Mouse (Mus musculus) heart, adult 8-10 months (tissue): ENCODE results near the gene Lmx1b. TPM values are rescaled to one million over a fixed set of nuclear protein-coding genes. Genes with fewer than 3 reads are reported as not detected.

Experiments
- DNase-seq: peaks from one replicate; pipeline ENCODE4 v3.0.0; 2022; ENCODE audit warnings: low spot score
- total RNA-seq, 4 experiments: library from RNA; stranded (reverse); gene quantifications; 2 replicates each; pipeline ENCODE4 v1.2.4; 2022

Lmx1b gene
- total RNA-seq, 4 experiments from 2014 or later, result 0.09 to 0.41 (median 0.10) TPM

DNA sequence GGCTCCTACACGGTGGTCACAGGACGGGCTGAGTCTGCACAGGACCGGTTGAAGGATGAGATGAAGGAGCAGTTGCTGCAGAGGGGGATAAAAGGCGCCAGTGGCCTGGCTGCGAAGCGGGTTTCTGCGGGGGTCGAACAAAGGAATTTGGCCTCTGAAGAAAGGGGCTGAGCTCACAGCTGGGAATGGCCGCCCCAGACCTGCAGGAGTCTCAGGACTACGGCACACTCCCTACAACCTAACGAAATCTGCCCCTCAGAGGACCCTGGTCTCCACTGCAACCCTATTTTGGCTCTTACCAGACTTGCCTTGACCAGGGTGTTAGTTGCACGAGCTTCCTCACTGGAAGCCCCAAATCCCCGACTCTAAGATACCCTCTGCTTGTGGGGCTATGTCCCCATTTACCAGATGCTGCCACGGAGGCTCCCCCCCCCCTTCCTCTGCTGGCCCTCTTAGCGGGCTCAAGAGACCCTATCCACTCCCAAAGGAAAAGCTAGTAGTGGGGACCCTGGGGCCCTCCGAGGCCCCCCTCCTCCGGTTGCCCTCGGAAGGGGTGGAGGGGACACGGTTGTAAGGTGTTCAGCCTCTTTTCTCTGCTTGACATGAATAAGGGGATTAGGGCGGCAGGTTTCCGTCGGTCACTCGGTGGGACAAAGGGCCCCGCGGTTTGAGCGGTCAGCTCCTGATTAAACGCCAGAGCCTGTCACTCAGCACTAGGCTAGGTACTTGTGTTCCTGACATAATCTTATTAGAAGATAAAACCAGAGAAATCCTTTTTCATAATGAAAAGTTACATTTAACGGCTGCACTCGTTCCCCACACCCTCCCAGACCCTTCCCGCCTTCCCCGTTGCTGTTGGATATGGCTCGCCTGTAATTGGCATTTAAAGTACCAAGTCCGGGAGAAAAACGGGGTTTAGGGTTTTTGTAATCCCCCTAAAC lies 10.0 kb downstream of the Lmx1b start:
- DNase-seq, result no peak

DNA sequence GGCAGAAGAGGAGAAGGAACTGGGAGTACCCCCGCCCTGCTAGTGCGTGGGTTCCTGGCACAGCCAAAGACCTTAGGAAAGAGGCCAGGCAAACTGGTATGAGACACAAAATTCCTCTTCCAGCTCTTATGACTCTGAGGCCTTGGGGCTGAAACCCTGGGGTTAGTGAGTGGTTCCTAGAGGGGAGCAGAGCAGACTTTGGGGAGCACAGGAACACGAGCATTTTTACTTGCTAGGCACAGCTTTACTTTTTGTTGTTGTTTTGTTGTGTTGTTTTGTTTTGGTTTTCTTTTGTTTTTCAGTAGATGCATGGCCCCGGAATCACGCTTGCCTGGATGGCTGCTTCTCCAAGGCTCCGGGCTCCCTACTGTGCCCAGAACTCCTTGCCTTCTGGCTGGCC lies 10.7 kb downstream of the Lmx1b start:
- no peak for DNase-seq

DNA sequence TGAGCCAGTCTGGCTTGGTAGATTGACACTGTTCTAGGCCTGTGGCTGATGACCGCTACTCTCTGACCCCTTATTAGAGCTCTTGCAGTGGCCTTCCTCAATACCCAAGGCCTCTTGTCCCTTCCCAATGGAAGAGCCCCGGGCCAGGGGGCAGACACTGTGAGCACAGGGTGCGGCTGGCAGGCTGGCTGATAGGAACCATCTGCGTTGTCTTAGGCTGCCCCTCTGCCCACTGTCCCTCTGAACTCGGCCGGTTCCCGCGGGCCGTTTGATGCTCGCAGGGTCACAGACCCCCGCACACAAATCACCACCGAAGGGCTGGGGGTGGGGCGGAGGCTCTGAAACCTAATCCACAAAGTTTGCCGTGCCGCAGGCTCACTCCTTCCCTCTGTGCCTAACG lies 11.5 kb downstream of the Lmx1b start:
- DNase-seq, result no peak

DNA sequence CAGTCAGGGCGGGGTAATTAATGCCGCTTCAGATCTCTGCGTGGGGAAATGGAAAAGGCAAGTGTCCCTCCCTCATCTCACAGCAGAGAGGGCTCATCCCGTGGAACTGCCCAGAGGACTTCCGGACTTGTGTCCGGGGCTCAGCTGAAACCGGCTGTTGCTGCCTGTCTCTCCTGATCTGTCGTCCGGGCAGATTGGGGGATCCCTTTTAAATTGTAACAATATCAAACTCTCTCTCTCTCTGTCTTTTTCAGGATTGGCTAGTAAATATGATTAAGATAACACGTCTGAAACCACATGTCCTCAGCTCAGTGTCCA lies 13.3 kb downstream of the Lmx1b start:
- no peak for DNase-seq

DNA sequence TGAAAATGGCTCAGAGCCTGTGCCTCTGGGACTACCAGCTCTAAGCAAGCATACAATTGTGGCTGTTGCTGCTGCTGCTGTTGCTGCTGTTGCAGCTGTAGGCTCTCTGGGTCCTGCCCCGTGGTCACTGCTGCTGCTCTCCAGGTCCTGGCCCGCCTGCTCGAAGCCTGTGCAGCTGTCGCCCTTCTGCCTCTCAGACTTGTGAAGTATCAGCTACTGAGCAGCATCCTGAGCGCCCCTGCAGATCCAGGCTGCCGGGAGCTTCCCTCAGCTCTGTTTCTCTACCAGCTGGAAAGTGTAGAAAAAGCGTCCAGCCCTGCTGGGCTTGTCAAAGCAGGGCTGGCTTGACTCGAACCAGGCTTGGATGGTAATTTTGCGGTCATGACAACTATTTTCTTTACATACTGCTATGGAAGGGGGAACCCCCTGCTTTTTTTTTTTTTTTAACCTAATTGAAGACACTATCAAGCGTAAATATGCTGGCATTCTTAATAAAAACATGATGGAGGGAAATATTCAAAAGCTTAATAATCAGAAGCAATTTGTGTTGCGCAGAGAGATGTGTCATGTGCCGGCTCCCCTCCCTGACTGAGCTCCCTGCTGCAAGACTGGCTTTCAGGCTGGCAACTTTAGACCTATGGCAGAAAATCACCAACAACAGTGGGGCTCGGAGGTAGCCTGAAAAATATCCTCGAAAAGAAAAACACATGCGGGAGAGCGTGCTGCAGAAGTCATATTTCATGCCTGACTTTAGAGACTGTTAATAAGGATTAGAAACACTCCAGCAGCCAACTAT lies 13.9 kb downstream of the Lmx1b start:
- DNase-seq, result no peak

DNA sequence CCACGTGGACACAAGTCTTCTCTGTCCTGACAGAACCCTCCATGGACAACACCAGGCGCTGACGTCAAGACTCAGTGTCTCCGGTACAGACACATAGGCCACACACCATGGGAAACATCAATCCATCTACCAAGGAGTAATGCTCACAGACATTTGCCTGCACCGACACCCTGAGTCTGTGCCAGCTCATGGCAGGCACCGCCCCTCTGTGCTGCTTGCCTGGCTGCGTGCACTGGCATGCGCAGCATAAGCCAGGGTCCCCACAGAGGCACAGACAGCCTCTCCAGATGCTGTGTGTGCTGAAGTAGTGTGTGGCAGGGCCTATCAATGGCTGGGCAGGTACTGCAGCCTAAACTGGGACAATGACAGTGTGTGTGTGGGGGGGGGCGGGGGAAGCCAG lies 22.6 kb downstream of the Lmx1b start:
- DNase-seq, result no peak

DNA sequence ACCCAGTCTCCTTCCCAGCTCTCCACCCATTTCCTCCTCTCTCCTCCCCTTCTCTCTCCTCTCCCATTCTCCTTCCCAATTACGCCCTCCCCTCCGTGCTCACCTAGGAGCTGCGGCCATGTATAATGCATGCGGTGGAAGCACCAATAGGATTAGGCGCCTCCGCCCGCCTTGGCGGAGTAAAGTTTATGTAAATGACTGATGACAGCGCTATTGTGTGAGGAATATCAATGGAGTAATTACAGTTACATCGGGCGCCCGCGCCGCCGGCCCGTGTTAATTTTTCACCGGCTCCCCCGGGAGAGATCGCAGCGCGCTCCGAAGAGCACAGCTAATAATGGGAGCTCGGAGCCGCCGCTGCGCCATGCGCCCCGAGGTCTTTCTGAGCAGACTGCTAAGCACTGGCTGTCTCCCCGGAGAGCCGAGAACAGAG lies 23.9 kb downstream of the Lmx1b start:
- DNase-seq, result no peak

DNA sequence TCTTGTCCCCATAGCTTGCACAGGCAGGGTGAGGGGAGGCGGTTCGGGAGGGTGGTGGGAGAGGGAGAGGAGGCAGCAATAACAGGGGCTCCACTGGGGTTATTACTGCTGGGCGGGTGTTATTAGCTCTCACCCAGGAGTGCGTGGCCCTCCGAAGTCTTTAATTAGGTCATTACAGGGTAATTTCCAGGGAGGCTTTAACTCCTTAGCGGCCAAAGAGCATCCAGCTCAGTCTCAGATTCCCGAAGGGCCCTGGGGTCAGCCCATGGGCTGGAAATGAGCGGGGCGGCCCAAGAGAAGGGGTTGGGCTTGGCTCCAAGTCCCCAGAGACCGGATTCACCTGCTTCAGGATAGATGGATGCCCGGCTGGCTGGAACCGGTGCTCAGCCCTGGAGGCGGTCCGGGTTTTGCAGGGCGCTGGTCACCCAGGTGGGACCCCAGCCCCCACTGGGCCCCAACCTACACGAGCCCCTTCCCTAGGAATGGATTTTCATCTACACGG lies 24.4 kb downstream of the Lmx1b start:
- DNase-seq, result no peak

DNA sequence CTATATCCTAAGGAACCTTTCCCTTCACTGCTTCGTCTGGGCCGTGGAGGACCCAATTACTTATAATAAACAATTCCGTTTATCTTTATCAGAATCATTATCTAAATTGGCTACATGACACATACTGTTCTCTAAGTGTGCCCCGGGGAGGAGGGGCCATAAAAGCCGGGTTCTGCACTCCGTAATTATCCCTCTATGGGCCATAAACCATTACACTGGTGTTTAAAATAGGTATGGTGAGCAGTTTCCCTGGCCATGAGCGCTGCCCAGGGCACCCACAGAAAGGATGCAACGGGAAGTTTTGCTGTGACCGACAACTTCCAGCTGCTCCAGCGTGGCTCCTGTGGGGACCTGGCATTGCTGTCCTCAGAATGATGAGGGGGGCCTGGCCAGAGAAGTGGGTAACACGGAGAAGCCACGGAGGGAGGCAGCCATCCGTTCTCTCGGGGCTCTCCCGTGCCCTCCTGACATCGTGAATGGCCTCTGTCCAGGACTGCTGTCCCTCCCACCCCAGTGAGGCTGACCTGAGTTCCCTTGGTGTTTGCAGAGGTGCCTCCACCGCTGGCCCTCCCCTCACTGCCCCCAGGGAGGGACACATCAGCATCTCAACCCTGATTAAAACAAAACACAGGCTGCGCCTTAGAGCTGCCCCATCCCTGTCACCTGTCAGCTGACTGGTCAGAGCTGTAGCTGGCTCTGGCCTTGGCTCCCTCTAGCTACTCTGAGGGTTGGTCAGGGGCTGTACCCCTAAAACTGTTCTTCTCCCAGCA lies 34.6 kb downstream of the Lmx1b start:
- DNase-seq, result no peak

DNA sequence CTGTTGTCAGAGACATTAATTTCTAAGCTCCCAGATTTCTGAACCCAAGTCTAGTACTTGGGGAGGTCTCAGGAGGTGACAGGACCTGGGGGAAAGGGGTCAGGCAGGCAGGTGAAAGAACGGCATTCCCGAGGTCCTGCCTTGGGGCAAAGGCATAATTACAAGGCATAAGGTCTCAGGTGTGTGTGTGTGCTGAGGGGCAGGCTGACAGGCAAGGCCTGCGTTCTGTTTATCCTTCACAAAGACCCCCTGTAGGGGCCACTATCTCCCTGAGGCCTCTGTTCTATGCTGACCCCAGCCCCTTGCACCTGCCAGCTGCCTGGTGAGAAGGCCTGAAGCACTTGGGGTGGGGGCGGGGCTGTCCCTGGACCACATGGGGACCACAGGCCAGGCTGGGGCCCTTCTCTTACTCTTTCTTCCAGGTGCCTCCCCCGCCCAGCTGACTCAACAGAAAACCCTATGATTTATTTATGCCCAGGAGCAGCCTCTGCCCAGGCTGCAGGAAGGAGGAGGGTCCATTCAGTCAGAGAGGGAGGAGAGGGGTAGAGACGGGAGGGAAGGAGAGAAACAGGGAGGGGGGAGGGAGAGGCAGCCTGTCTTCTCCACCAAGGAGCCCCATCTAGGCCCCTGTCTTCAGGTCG lies 35.3 kb downstream of the Lmx1b start:
- no peak for DNase-seq

DNA sequence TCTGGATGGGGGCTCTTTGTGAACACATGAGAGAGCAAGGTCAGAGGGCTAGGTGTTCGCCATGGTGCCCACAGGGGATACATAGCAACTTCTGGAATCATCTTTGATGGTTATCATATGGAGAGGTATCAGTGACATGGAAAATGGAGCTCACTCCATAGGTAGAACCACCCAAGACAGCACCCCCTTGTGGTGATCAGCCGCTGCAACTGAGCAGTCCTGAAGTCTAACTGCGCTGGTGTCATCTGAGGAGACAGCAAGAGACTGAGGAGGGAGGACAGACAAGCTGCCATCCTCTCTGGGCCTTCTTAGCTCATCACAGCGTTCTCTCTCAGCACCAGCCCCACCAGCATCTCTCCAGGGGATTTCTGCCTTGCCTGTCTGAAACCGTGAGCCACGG lies 39.8 kb downstream of the Lmx1b start:
- DNase-seq, result no peak

DNA sequence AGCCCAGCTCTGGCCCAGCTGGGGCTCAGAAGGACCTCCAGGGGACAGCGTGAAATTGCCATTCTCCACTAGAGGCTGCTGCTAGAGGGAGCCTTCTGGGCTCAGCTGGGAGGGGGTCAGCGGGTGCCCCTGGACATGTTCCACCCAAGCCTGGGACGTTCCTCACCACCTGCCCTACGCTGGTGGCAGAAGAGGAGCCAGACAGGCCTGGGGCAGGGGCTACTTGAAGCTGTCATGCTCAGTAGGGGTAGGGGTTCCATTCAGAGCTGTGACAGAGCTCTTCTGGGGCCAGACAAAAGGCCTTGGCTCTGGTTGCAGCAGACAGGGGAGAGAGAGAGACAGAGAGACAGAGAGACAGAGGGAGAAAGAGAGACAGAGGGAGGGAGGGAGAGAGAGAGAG lies 42.9 kb downstream of the Lmx1b start:
- DNase-seq, result no peak

DNA sequence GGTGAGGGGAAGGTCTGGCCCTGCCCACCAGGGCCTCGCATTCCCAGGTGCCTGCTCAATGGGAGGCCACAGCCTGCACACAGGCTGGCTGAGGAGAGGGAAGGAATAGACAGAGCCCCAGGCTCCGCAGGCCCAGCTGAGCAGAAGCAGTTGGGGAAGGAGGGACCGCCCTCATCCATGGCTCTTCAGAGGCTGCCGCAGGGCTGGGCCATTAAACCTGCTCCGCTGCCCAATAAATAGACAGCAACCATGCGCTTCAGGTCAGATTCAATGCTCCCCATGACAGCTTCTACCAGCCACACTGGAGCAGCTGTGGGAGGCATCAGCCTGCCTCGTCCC lies 45.3 kb downstream of the Lmx1b start:
- no peak for DNase-seq

DNA sequence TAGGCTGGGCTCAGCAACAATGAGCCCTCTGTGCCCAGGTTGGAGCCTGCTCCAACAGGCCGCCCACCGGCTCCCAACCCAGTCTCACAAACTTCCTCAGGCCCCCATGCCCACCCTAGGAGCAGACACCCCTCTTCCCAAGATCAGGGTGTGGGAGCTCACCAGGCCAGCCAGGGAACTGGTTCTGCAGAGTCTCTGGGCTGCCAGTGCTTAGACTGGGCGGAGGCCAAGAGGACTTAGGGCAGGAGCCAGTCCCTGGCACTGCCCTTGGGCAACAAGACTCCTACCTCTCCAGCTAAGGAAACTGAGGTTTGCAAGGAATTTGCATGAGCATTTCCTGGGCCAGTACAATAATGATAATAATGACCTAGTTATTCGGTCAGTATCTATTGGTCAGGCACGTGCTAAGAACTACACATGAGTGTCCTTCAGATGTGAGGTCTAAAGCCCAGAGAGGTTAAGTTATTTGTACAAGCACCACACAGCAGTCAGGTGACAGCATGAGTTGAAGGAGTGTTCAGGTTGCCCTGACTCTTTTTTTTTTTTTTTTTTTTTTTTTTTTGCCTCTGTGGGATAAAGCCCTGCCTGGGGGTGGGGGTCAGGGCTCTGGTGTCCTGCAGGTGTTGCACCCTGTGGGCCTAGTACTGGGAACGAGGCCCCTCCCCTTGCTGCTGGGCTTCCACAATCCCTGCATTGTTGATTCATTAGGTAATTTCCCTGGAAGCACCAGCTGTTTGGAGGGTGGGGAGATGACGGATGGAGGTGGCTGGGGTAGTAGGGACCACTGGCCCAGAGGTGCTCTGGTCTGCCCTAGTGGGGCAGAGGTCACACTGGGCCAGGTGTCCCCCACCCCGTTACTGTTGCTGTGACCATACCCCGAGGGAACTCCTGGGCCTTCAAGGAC lies 45.9 kb downstream of the Lmx1b start:
- DNase-seq, result no peak

DNA sequence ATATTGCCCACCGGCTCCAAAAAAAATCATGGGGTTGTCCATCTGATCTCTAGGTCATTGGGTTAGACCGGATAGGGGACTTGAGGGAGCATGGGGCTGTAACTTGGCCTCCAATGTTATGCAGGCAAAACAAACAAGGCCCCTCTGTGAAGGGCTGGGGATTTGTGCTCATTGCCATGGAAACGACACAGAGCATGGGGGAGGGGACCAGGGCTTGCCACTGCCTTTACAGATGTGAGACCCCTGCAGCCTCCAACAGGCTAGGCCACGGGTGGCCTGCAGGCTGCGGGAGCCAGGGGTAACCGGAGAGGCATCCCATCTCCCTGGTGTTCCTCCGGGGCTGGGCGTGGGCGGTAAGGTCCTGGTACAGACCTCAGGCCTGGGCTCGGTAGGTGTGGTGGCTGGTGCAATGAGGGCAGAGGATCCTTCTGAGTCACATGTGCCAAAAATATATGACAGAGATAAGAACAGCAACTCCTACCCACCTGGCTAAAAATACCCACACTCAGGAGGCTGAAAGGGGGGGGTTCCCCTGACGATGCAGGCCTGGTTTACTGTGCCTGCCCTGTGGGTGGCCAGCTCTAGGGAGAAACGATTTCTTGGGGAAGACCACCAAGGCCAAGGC lies 47.3 kb downstream of the Lmx1b start:
- peak; percentile 30 for DNase-seq

DNA sequence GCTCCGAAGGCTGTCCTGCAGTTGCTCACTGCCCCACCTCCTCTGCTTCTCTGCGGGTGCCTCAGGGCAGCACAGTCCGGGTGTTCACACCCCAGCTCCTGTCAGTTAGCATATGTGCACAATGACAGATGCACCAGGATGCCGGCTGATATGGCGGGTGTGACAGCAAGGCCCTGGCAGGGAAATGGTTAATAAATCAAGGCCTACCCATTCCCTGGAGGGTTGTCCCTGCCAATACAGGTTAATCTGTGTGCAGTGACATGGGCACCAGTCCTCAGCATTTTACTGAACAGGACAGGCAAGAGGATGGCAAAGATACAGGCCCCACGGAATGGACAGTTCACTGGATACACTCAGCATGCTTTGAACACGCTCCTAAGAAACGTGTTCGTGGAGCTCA lies 51.0 kb downstream of the Lmx1b start:
- DNase-seq, result no peak

DNA sequence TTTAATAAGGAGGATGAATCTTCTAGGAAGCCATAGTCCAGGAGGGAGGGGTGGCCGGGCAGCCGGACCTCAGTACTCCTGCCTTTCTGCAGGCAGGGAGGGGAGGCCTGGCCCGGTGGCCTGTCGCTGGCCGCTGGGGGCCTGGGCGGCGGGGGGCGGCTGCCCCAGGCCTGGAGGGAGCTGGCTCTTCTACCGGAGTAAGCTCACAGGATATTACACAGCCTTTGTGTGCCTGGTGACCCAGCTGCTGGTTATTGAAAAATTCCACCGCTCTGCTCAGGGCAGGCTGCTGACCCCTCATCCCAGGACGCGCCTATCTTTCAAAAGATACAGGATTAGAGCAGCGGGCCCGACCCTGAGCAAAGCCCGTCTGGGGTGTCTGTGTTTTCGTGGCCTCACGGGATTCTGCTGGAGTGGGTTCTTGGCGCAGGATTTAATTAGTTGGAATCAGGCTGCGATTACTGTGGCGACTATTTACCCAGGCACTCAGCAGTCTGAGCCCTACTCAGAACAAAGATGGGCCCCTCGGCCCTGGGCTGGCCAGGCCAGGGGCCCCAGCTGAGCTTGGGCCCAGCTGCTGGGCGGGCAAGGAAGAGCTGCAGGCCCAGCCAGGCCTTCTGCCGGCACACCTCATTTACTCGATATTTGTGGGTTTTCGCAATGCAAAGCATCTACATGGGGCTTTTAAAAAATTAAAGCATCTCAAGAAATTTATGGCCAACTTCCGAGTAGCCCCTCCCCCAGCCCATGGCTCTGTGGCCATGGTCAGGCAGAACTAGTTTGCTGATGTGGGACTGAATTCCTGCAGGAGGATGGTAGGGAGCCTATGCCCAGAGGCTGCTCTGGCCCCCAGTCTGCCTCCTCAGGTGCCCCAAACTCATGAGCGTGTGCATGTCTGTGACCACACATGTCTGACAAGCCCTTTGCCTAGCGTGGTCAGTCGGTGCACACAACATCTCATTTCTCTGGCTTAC lies 55.1 kb downstream of the Lmx1b start:
- no peak for DNase-seq

DNA sequence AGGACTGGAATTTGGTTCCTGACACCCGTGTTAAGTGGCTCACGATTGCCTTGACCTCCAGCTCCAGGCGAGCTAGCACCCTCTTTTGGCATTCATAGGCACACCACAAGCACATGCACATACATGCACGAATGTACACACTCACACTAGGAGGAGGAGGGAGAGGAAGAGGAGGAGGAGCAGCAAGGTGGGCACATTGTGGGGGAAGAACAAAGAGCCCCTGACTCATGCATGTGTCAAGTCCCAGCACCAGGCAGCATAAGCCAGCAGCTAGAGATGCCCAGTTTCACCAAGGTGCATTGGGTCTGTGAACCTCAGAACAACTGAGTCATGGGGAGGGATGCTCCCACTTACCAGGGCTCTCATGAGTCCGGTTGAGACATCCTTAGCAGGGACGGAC lies 56.5 kb downstream of the Lmx1b start:
- DNase-seq, result no peak

DNA sequence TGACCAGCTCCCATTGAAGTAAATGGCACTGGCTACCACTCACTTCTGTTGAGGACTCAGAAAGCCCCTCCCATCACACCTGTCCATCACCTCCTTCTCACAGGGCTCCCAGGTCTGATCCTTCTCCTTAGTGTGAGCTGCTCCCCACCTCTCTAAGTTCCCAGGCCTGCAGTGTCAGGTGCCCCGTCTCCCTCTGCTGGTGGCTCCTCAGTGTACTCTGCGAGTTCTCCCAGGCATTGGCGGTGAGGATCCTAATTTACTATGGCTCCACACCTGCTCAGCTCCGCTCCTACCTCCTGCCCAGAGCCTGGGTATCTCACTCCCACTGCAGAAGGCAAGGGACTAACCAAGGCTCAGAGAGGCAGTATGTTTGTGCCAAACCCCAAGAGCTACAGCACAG lies 57.0 kb downstream of the Lmx1b start:
- DNase-seq, result no peak
